Mouse (Mus musculus): ENCODE measurements around the gene Maml3. TPM values are rescaled to one million over a fixed set of nuclear protein-coding genes. Genes with fewer than 3 reads are reported as not detected.

Gene Maml3
- total RNA-seq, 2 experiments from 2014 or later = 9.9 to 10.1 TPM

DNA sequence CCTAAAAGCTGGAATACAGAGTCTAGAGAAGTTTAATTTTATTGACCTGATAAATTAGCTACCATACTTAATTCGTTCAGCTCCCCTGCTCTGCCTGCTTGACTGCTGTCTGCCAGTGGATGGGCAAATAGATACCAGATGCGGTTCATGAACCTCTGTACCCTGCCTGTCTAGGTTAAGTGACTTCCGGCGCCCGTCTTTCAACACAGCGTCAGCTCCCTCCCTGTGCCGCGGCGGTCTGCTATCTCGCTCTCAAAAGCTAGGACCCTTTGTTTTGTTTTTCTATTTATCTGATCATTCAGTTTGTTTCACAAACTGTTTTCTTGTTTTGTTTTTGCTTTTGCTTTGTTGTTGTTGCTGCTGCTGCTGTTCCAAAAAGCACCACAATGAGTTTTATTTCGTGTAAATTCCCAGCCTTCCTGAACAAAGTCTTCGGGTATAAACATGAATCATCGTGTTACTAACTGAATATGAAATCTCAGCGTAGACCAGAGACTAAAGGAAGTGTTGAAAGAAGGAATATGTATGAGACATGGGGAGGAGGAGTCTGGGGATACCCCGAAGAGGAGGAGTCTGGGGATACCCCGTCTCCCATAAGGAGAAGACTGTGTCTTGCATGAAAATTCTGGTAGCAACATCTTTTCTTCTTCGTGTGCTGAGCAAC is 87.3 kb downstream of the Maml3 start:
- intact Hi-C loops (cut with DNase I) = no loop called here
- peak in 1 of 2 experiments; percentile 50 for DNase-seq (ENCODE audit: low spot score in 2 of 2)

- intact Hi-C loops (cut with DNase I) = no loop called here
- no peak for DNase-seq (ENCODE audit: low spot score in 2 of 2)
These were observed 88.7 kb downstream of the Maml3 start for GRCm38 (mm10) chr3:52016178-52016577.

DNA sequence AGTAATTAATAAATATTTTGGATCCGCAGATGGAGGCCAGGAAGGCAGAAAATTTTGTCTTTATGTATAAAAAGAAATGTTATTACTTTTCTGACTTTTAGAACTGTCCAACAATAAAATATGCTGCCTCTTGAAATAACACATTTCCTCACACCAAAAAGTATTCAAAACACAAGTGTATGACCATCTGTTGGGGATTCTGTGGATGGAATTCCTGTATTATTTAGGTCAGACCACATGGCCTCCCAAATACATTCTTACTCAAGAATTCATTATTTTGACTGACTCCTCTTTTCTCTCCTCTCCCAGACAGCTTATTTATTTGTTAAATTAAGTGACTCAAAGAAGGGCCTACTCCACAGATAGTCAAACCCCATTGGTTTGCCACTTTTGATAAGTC is 89.3 kb downstream of the Maml3 start:
- intact Hi-C loops (cut with DNase I) = no loop called here
- DNase-seq (ENCODE audit: low spot score in 2 of 2) = no peak

GRCm38 (mm10) chr3:52011032-52011710 is 93.7 kb downstream of the Maml3 start:
- intact Hi-C loops (cut with DNase I) = no loop called here

GRCm38 (mm10) chr3:52009321-52009720 is 95.6 kb downstream of the Maml3 start:
- intact Hi-C loops (cut with DNase I) = loop anchor here (5.0 to 10.0 kb wide), 3 partner anchors 95 to 307 kb away; no protein-coding TSS in a partner anchor
- DNase-seq (ENCODE audit: low spot score in 2 of 2) = peak; percentile 47 to 57

More at GRCm38 (mm10) chr3:52011032-52011710, 93.7 kb downstream of the Maml3 start:
- DNase-seq (ENCODE audit: low spot score in 2 of 2) = no peak

- intact Hi-C loops (cut with DNase I) = loop anchor here (1.0 to 10.0 kb wide), 5 partner anchors 93 to 305 kb away; partner anchors contain the start of gene Maml3
- peak; percentile 80 to 89 for DNase-seq (ENCODE audit: low spot score in 2 of 2)
These were observed 97.1 kb downstream of the Maml3 start for GRCm38 (mm10) chr3:52007602-52008252.

- no peak for DNase-seq (ENCODE audit: low spot score in 2 of 2)
- intact Hi-C loops (cut with DNase I) = loop anchor here (1.0 to 10.0 kb wide), 5 partner anchors 92 to 305 kb away; partner anchors contain the start of gene Maml3
These were observed 98.0 kb downstream of the Maml3 start for GRCm38 (mm10) chr3:52006721-52007330.

- DNase-seq (ENCODE audit: low spot score in 2 of 2) = no peak
- intact Hi-C loops (cut with DNase I) = loop anchor here (2.0 to 10.0 kb wide), 2 partner anchors 37 to 89 kb away; no protein-coding TSS in a partner anchor
These were observed 101.2 kb downstream of the Maml3 start for GRCm38 (mm10) chr3:52003663-52004062.

DNA sequence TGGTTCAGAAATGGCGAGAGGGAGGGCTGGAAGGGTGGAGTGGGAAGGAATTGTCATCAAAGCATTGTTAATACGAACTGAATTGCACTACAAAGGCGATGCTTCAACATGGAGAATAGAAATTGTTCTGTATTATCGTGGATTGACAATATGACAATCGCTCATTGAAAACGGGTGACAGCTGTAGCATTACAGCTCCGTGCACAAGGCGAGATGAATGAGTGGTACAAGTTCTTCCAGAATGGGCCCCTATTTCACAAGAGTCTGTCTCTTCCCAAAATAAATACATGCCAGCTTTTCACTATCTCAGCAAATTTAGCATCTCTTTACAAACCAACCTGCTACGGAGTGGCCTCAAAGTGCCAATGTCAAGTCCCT is 103.4 kb downstream of the Maml3 start:
- DNase-seq (ENCODE audit: low spot score in 2 of 2) = no peak
- intact Hi-C loops (cut with DNase I) = loop anchor here (10.0 kb wide), 1 partner anchor 87 kb away; no protein-coding TSS in a partner anchor

GRCm38 (mm10) chr3:52000871-52001517 is 103.9 kb downstream of the Maml3 start:
- no peak for DNase-seq (ENCODE audit: low spot score in 2 of 2)
- intact Hi-C loops (cut with DNase I) = loop anchor here (10.0 kb wide), 1 partner anchor 86 kb away; no protein-coding TSS in a partner anchor

DNA sequence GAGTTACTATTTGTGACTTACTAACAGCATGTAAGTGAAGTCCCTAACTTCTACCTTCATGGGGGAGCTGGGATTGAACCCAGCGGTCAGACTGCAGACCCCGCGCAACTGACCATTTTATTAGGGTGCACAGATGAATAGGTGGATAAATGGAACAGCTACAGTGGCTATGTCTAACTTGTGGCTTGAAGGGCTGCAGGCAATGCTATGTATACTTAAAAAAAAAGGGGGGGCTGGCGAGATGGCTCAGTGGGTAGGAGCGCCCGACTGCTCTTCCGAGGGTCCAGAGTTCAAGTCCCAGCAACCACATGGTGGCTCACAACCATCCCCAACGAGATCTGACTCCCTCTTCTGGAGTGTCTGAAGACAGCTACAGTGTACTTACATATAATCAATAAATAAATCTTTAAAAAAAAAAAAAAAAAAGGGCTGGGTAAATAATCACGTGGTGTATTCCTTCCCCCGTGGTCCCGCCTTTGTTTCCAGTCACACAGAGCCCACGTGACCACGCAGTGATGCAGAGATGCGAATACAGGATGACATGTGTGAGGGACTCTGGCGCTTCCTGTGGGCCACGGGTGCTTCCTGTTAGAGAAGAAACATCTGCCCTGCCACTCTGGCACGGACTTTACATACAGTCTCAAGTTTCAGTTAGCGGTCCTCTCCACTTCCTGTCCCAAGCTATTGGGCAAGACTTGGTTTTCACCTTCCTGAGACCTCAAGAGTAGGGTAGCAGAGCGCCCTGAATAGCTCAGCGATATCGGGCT is 105.0 kb downstream of the Maml3 start:
- intact Hi-C loops (cut with DNase I) = loop anchor here (10.0 kb wide), 1 partner anchor 85 kb away; no protein-coding TSS in a partner anchor
- DNase-seq (ENCODE audit: low spot score in 2 of 2) = peak in 1 of 2 experiments; percentile 20

DNA sequence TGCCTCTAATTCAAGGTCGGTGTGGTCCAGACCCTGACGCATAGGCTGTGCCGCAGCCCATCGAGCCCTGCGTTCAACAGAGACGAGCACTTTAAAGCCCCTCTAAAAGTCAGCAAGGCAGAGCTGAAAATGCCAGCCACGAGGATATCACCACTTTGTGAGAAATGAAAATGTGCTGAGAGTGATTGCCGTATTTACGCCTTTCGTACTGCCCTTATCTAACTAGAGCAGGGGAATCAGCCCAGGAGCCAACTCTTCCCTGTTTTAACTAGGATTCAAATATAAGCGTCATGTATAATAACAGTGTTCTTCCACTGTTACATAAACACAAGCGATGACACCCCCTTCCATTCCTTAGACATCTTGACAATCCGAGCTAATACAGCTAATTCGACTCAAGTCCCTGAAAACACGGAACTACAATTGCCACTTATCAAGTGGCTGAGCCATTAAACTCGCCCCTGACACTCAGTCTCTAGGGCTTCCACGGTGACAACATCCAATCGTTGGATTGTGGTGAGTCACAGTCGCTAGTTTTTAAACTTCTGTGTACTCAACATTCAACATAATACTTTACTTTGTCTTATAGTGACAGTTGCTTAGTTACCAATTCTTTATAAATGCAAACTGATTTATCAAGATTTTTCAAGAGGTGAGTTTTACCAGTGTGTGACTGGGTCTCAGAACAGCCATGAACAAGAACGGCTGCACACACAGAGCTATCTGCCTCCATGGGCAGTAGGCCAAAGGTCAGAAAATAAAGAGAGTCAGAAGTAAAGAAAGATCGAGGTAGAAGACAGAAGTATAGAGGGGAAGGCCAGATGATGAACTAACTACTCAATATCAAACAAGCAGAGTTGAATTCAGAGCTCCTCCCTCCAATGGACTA is 106.1 kb downstream of the Maml3 start:
- intact Hi-C loops (cut with DNase I) = no loop called here
- no peak for DNase-seq (ENCODE audit: low spot score in 2 of 2)

GRCm38 (mm10) chr3:51997616-51998015 is 107.3 kb downstream of the Maml3 start:
- no peak for DNase-seq (ENCODE audit: low spot score in 2 of 2)
- intact Hi-C loops (cut with DNase I) = no loop called here

DNA sequence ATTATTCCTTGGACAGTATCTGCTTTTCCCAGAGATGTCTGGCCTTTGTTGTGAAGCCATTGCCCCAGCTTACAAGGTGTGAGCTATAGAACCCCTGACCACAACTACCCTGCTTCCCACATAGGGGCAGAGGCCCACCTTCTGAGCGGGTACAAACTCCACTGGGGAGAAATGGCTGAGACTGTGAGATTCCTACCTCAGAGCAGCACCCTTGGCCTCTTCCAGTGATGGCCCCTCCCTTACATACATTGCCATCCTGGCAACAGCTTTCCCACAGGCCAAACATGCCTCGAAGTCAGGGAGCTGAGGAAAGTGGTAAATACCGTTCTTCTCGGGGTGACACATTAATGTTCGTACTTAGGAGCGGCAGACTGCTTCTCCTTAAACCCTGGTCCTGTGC is 118.4 kb downstream of the Maml3 start:
- DNase-seq (ENCODE audit: low spot score in 2 of 2) = no peak

GRCm38 (mm10) chr3:51981496-51981895 is 123.4 kb downstream of the Maml3 start:
- no peak for DNase-seq (ENCODE audit: low spot score in 2 of 2)
- intact Hi-C loops (cut with DNase I) = no loop called here

More for the DNA sequence above, 118.4 kb downstream of the Maml3 start:
- intact Hi-C loops (cut with DNase I) = no loop called here

- DNase-seq (ENCODE audit: low spot score in 2 of 2) = no peak
- intact Hi-C loops (cut with DNase I) = no loop called here
These were observed 127.1 kb downstream of the Maml3 start for GRCm38 (mm10) chr3:51977654-51978352.

DNA sequence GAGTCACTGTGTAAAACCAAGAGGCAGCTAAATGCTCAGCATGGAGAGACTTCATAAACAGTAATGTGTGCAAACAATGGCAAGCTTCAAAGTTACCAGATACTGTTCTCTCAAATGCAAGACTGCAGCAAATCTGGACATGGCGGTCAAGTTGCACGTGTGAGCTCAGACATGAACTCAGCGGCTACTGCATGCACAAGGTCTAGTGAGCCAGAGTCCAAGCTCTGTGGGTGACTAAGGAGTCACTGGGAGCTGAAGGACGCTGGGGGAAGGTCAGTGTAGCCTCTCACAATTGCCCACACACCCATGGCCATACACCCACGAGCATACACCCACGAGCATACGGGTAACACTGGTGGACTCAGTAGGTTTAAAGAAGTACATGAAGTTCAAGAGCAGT is 130.3 kb downstream of the Maml3 start:
- no peak for DNase-seq (ENCODE audit: low spot score in 2 of 2)
- intact Hi-C loops (cut with DNase I) = no loop called here
